Mouse (Mus musculus) lung, embryonic 14.5 days (tissue): ENCODE data around the gene Vmn1r54. TPM values are rescaled to one million over a fixed set of nuclear protein-coding genes. Genes with fewer than 3 reads are reported as not detected.

ENCODE experiments used
- ATAC-seq: fragments of 200-750 bp; cut with Nextera tagmentation; 2 replicates; pipeline ENCODE4 v1.8.0; 2017; ENCODE audit warnings: mild to moderate bottlenecking, moderate TSS enrichment, moderate library complexity; ENCODE audit not compliant: insufficient read depth
- DNase-seq: peaks from one replicate; pipeline ENCODE4 v3.0.0-alpha.2; 2015
- H3K27ac ChIP-seq: fragments of 300-500 bp; sonication (generic); 2 replicates; pipeline ENCODE4 v1.5.1; 2014; ENCODE audit warnings: low read depth, mild to moderate bottlenecking, moderate library complexity
- H3K27me3 ChIP-seq: fragments of 300-500 bp; sonication (generic); 2 replicates; pipeline ENCODE4 v1.6.1; 2014; ENCODE audit warnings: low read length, control low read depth; ENCODE audit not compliant: insufficient read depth
- H3K36me3 ChIP-seq: fragments of 300-500 bp; sonication (generic); 2 replicates; pipeline ENCODE4 v1.6.1; 2014; ENCODE audit warnings: control low read depth; ENCODE audit not compliant: insufficient read depth
- H3K4me1 ChIP-seq: fragments of 300-500 bp; sonication (generic); 2 replicates; pipeline ENCODE4 v1.6.1; 2014; ENCODE audit warnings: antibody characterized with exemption, control low read depth; ENCODE audit not compliant: insufficient read depth
- H3K4me2 ChIP-seq: fragments of 300-500 bp; sonication (generic); 2 replicates; pipeline ENCODE4 v1.6.1; 2014; ENCODE audit warnings: mild to moderate bottlenecking
- H3K4me3 ChIP-seq: fragments of 300-500 bp; sonication (generic); 2 replicates; pipeline ENCODE4 v1.5.1; 2014; ENCODE audit warnings: low read depth, low read length
- H3K9ac ChIP-seq: fragments of 300-500 bp; sonication (generic); 2 replicates; pipeline ENCODE4 v1.6.1; 2014
- H3K9me3 ChIP-seq: fragments of 300-500 bp; sonication (generic); 2 replicates; pipeline ENCODE4 v1.6.1; 2016; ENCODE audit warnings: low read depth, low read length, control low read depth
- CTCF ChIP-seq: IDR thresholded peaks from 2 replicates; pipeline ENCODE4 v1.5.1; 2016; ENCODE audit warnings: antibody characterized with exemption, low read depth
- WGBS: fragments of 180-500 bp; shearing (Covaris S2); extraction: QIAGEN DNeasy Blood & Tissue Kit; methylation state at CpG from one replicate; pipeline ENCODE4 v1.1.7; 2014; 5-methylcytosine and 5-hydroxymethylcytosine counted together
- polyA plus RNA-seq: library from polyadenylated mRNA; unstranded; fragments of >200 nt; fragmentation: Nextera tagmentation; extraction: Ambion mirVana; gene quantifications from 2 replicates; pipeline ENCODE4 v1.2.1, GENCODE M21; 2014

Gene Vmn1r54
- polyA plus RNA-seq, 1 experiment from 2014 or later: not detected

DNA sequence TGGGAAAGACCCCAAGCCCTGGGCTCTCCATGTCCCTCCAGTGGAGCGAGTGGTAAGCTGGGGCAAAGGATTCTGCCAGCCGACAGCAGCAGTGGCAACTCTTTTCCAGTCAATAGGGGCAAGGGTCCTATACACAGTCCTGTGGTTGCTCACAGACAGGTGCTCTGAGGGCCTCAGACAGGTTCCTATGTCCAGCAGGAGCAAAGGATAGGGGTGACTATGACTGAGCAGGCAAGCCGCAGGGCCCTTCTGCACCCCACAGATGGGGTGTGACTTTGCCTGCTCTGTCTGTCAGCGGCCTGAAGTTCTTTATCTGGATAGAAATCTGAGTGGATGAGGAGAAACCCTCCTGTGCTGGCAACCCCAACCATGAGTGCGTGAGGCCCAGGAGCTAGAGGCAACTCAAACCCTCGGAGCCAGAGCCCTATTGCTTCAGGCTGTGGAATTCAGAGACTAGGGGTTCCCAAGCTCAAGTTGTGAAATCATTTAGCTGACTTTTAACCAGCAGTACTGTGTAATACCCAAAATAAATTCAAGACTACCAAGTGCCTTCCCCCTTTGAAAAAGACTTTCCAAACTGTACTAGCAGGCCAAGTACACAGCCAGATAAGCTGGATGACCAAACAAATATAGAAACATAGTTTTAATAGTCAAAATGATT is 60.3 kb downstream of the Vmn1r54 start:
- no peak for DNase-seq
- ATAC-seq: no peak
- WGBS: 70% methylated on average over 6 of the region's 6 CpGs

DNA sequence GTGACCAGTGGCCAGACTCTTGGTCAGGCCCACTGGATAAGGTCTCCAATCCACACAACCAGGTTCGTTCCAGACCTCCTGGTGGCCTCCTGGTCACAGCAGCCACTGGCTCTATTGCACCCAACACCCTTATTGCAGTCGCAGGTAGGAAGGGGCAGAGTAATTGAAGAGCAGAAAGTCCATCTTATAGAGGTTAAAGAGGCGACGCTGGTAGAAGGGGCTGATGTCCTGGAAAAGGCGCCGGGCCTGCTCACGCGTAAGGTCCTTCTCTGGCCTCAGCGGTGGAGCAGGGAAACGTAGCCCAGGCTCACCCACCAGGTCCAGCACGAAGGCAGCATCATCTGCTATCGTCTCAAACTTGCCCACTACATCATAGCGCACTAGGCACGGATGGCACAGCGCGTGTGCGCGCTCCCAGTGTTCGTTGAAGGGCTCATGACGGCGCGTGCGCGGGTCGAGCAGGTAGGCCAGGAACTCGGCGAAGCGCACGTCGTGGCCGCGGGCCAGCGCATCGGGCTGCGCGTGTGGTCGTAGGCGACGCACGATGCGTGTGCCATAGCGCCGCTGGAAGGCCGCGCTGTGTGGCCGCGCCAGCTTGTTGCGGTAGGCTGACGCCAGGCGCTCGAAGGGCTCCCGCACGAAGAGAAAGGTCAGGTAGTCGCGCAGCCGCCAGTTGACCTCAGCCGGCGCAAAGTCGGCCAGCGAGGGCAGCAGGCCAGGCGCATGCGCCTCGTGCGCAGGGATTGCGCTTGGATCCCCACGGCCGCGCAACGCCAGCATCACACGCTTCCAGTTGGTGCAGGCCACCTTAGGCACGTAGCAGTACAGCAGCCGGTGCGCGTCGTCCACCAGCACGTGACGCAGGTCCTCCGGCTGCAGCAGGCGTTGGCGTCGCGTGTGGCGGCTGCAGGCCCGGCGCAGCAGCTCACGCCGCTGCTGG is 63.0 kb downstream of the Vmn1r54 start:
- H3K4me2 ChIP-seq: no peak overlapping the region
- H3K9ac ChIP-seq: no peak overlapping the region
- H3K27me3 ChIP-seq: no peaks in the 10 kb centered on the region
- no peaks in the 10 kb centered on the region for H3K36me3 ChIP-seq
- TF ChIP-seq CTCF: no peak
- no peak for ATAC-seq
- 80% methylated on average over 87 of the region's 87 CpGs for WGBS
- no peak overlapping the region for H3K27ac ChIP-seq
- no peaks in the 10 kb centered on the region for H3K4me1 ChIP-seq
- no peak for DNase-seq
- H3K9me3 ChIP-seq: no peaks in the 10 kb centered on the region
- no peak overlapping the region for H3K4me3 ChIP-seq

More for the DNA sequence above, 60.3 kb downstream of the Vmn1r54 start:
- no peaks in the 10 kb centered on the region for H3K27me3 ChIP-seq
- H3K4me1 ChIP-seq: no peaks in the 10 kb centered on the region
- H3K9me3 ChIP-seq: no peaks in the 10 kb centered on the region
- no peak overlapping the region for H3K27ac ChIP-seq
- H3K36me3 ChIP-seq: no peaks in the 10 kb centered on the region
- H3K9ac ChIP-seq: no peak overlapping the region
- no peak overlapping the region for H3K4me2 ChIP-seq
- no peak overlapping the region for H3K4me3 ChIP-seq
- TF ChIP-seq CTCF: no peak

DNA sequence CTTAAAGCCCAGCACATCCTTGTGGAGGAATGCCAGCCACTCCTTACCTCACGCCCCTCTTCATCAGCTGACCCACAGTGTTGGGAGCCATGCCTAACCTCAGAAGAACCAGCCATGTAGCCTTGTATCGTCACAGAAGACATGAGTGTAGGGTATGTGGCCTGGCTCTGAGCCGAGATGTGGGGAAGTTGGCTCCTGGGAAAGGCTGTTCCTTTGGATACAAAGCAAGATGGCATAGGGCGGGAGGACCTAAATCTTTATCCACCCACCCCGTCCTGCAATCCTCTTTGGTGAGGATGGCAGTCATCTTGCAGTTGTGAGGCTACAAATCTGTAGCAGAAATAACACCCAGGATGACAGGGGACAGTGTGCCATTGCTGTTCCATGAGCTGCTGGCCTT is 69.9 kb downstream of the Vmn1r54 start:
- no peak for TF ChIP-seq CTCF
- 76% methylated on average over 5 of the region's 5 CpGs for WGBS
- ATAC-seq: no peak
- no peak overlapping the region for H3K4me3 ChIP-seq
- no peak overlapping the region for H3K9ac ChIP-seq
- no peaks in the 10 kb centered on the region for H3K4me1 ChIP-seq
- H3K9me3 ChIP-seq: no peaks in the 10 kb centered on the region
- H3K36me3 ChIP-seq: no peaks in the 10 kb centered on the region
- H3K4me2 ChIP-seq: no peak overlapping the region
- no peak for DNase-seq
- no peaks in the 10 kb centered on the region for H3K27me3 ChIP-seq
- H3K27ac ChIP-seq: no peak overlapping the region

DNA sequence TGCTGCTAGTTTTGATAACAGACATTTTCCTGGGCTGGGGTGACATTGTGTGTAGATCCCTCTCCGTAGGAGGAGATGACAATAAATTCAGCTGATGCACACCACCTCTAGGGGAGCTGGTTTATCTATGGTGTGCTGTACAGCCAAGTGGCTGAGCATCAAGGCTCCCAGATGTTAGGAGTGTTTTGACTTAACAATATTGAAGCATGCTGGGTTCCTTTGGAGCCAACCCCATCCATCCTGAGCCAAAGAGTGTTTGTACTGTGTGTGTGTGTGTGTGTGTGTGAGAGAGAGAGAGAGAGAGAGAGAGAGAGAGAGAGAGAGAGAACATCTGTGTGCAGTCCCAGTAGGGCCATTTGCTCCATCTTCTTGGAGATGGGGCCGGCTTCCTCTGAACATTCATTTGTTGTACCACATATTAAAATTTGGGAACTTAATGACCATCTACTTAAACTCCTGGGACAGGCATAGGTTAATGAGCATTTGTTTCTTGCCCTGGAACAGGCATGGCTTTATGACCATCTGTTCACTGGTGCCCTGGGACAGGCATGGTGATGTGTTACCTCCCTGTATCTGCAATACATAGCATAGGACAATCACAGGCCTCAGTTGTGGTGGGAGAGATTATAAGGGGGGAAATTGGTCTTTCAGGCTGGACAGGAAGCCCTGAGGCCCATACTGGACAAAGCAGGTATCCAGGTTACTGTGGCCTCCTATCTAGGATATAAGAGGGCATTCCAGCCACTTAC is 71.6 kb downstream of the Vmn1r54 start:
- Histone ChIP-seq H3K9me3 (no peaks in the 10 kb centered on the region), H3K9ac (no peak overlapping the region), H3K27me3 (no peaks in the 10 kb centered on the region), H3K4me3 (no peak overlapping the region), H3K4me1 (no peaks in the 10 kb centered on the region), H3K27ac (no peak overlapping the region), H3K36me3 (no peaks in the 10 kb centered on the region), H3K4me2 (no peak overlapping the region)
- ATAC-seq: no peak
- 74% methylated on average over 2 of the region's 2 CpGs for WGBS
- TF ChIP-seq CTCF: no peak
- no peak for DNase-seq

DNA sequence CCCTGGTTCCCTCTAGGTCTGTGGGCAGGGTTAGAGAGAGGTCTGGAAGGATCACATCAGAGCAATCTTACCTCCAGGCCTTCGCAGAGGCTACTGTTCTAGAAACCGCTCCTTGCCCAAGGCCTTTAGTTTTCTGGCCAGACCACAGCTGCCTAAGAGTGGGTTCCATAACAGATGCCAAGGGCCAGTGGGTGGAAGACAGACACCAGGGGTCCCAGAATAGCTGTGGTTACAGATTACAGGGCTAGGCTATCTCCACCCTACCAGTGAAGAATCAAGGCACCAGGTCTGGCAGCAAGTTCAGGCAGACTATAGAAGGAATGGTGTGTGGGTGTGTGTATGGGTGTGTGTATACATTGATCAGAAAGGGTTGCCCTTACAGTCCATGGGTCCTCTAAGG is 72.9 kb downstream of the Vmn1r54 start:
- no peaks in the 10 kb centered on the region for H3K36me3 ChIP-seq
- no peak for DNase-seq
- no peak overlapping the region for H3K9ac ChIP-seq
- H3K4me3 ChIP-seq: no peak overlapping the region
- no peak overlapping the region for H3K27ac ChIP-seq
- H3K4me1 ChIP-seq: no peaks in the 10 kb centered on the region
- no peaks in the 10 kb centered on the region for H3K9me3 ChIP-seq
- no peak for TF ChIP-seq CTCF
- no peak overlapping the region for H3K4me2 ChIP-seq
- H3K27me3 ChIP-seq: no peaks in the 10 kb centered on the region
- ATAC-seq: no peak
- WGBS: 96% methylated on average over 2 of the region's 2 CpGs

DNA sequence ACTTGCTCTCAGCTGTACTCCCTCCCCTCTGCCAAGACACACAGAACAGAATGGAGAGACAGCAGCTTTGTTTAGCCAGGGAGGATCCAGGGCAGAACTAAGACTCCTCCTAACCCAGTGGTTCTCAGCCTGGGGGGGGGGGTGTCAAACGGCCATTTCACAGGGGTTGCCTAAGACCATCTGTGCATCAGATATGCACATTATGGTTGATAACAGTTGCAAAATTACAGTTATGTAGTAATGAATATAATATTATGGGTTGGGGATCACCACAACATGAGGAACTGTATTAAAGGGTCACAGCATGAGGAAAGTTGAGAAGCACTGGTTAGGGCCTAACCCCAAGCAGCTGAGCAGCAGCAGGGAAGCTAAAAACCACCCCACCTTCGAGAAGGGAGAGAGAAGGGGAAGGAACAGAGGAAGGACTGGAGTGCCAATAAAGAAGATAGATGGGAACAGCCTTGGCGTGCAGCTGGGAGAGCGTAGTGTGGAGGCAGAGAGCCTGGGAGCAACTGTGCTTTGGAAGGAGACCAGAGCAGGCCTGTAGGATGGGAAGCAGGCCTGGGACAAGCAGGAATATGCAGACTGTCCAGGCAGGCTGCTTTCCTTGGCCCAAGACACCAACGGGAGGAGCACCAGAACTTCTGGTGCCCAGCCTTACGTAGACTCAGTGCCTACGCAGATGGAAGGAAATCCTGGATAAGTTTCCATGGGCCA is 73.5 kb downstream of the Vmn1r54 start:
- Histone ChIP-seq H3K27ac (no peak overlapping the region), H3K27me3 (no peaks in the 10 kb centered on the region), H3K9me3 (no peaks in the 10 kb centered on the region), H3K9ac (no peak overlapping the region), H3K4me1 (no peaks in the 10 kb centered on the region), H3K4me3 (no peak overlapping the region), H3K4me2 (no peak overlapping the region), H3K36me3 (no peaks in the 10 kb centered on the region)
- TF ChIP-seq CTCF: no peak
- no peak for ATAC-seq
- 60% methylated on average over 7 of the region's 7 CpGs for WGBS
- no peak for DNase-seq
